Mouse (Mus musculus) layer of hippocampus, postnatal 36 days (tissue): ENCODE measurements around the gene Galnt15. TPM values are rescaled to one million over a fixed set of nuclear protein-coding genes. Genes with fewer than 3 reads are reported as not detected.
A peak's percentile ranks its signal among the peaks of the same experiment; 100 is the strongest.

ENCODE experiments used
- DNase-seq, 2 experiments: peaks; one replicate each; pipeline ENCODE4 v3.0.0; 2022
- total RNA-seq, 2 experiments: library from RNA; stranded (reverse); gene quantifications; 2 replicates each; pipeline ENCODE4 v1.2.3; 2021

Galnt15 gene
- total RNA-seq, 2 experiments from 2014 or later, result 1.2 to 3.6 TPM

DNA sequence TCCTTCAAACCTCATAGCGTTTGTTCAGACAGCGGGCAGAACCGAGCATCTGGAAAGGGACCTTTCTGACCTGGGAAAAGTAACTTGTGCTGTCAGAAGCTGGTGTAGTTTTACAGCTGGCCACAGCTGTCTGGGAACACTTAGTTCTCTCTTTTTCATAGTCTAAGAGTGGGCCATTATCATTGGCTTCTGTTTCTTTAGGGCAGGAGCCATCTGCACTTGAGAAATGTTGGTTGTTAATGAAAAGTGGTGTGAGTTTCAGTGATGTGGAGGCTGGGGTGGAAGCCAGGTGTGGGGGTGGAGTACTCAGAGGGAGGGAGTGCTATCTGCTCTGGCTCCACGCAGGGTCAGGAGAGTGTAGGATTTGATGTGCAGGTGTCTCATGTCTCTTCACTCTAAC, 62.3 kb downstream of the Galnt15 start:
- DNase-seq, result no peak

DNA sequence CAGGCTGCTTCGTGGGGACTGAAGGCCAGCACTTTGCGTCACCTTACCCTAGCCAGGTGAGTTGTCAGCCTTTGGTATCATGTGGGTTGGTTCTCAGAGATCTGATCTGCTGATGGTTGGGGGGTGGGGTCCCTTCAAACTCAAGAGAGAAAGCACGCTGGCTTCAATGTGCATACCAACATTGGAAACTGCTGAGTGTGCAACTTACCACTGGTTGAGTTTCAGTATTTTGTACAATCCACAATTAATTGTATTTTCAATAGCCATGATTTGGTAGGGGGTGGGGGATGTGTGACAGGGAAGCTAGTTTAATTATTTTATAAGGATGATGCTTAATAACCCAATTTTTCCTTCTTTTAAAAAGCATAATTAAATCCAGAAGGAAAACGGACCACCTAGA, 62.9 kb downstream of the Galnt15 start:
- DNase-seq, result no peak

DNA sequence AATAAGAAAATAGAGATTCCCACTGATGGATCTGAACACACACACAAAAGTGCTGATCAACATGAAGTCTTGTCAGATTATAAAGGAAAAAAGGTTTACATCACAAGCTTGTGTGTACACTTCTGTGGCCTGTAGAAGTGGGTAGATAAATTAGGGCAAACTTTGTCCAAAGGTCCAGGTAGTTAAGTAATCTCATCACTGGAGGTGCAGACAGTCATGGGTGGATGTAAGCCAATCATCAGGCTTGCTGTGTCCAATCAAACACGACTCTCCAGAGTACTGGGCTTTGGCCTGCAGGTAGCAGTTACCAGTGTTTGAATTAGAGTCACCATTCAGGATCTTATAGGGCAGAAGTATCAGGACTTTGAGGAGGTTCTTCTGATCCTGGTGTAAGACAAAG, 64.2 kb downstream of the Galnt15 start:
- no peak for DNase-seq

DNA sequence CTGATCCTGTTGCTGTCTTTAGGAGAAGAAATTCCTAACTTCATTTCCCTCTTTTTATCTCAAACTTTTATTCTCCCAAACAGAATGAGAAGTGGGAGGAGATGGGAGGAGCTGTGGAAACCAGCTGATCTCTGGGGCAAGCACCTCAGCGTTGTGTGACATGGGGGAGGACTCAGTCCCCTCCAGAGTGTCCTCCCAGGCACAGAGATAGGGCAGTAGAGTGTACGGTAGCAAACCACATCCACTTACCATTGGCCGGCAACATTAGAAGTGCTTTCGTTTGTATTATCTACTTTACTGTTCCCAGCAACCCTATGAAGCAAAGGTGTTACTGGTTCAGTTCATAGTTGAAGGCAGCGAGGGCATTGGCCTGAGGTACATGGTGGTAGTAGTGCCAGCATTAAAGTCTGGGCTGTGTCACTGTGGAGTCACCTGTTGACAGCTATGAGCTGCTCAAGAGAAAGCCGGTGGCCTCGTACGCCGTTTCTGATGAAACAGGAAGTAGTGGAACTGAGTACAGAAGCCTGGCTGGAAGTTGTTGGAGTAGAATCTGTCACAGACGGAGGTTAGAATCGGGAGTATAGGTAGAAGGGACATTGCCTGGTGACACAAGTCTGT, 64.8 kb downstream of the Galnt15 start:
- DNase-seq, result no peak

DNA sequence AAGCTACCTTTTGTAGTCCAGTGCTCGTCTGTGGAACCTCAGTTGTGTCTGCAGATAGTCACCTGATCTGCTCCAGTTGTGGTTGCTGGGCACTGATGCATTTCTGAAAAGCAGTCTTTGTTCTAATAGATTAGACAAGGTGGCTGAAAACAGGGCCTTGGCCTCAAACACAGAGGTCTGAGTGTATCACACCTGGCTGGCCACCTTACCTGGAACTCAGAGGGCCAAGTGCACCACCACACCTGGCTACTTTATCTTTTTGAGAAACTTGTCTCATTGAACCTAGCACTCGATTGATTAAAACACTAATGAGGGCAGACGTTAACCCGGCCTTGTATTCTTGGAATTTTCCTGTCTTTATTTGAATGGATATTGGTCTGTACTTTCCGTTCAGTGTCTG, 66.9 kb downstream of the Galnt15 start:
- no peak for DNase-seq

GRCm38 (mm10) chr14:32096740-32097139, 68.0 kb downstream of the Galnt15 start:
- no peak for DNase-seq

DNA sequence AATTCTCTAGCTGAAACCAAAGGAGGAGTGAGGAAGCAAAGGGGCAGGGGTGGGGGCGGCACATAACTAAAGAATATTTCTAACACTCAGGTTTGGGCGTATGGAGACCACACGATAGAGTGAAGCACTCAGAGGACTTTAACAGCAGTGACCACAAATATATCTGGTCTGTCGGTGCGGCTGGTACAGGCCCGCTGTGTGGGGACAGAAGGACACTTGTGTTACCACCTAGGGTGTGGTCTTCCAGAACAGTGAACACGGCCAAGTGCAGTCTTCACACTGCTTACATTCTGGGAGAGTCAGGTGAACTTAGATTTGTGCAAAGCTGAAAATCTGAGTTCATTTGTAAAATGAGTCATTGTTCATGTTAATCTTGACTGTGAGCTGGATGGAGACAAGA, 68.9 kb downstream of the Galnt15 start:
- DNase-seq, result no peak

GRCm38 (mm10) chr14:32098951-32099350, 70.2 kb downstream of the Galnt15 start:
- DNase-seq, result no peak

- DNase-seq, result peak; percentile 53 to 55
These were observed 74.8 kb downstream of the Galnt15 start for GRCm38 (mm10) chr14:32103556-32103955.

- no peak for DNase-seq
These were observed 76.9 kb downstream of the Galnt15 start for GRCm38 (mm10) chr14:32105663-32106062.

DNA sequence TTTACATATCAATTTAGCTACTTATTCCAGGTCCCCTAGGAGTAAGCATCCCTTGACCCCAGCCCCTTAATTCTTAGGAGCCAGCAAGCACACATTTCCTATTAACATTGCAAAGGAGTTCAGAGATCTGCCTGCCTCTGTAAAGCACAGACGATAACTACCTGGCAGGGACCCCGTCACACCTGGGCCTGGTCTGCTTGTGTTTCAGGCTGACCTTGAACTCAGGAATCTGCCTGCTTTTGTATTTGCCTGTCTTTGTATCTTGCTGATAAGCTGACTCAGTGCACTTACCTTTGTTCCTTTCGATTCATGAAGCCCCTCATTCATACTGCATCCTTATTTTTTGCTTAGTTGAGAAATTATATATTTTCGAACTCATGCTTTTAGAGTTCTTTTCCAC, 78.1 kb downstream of the Galnt15 start:
- no peak for DNase-seq

Other genes starting within 250 kb of the Galnt15 start
- gene Ankrd28, start 198.3 kb upstream of the Galnt15 start, total RNA-seq, result 10 to 100 TPM; 53.5 to 55.2 TPM
- gene Oxnad1, start 56.4 kb downstream of the Galnt15 start, total RNA-seq, result 10 to 100 TPM; 14.3 to 19.2 TPM
- gene Dph3, start 56.7 kb downstream of the Galnt15 start, total RNA-seq, result 10 to 100 TPM; 35.1 to 37.5 TPM
- not detected for gene Msmb, start 113.0 kb downstream of the Galnt15 start, total RNA-seq
- 100 to 1,000 TPM; 102 to 111 TPM for gene Ncoa4, start 130.9 kb downstream of the Galnt15 start, total RNA-seq
- 10 to 100 TPM; 71.3 to 81.9 TPM for gene Timm23, start 172.9 kb downstream of the Galnt15 start, total RNA-seq
- gene Parg, start 173.0 kb downstream of the Galnt15 start, total RNA-seq, result 10 to 100 TPM; 43.0 to 49.8 TPM